Mouse (Mus musculus) E14TG2a.4 (cell line): ENCODE measurements at regions not wholly inside any gene's neighbourhood (a gene's known extent, or its start where the extent isn't known, plus 50 kb on each side); places are given as distances from the start of the nearest gene placed in this dataset.

Experiments used
- CTCF ChIP-seq: conservative IDR thresholded peaks from 2 replicates; pipeline ENCODE4 v1.5.1; 2014; ENCODE audit warnings: low read length
- POU5F1 ChIP-seq: IDR thresholded peaks from 2 replicates; pipeline ENCODE4 v1.6.1; 2014; ENCODE audit warnings: low read length, borderline replicate concordance

DNA sequence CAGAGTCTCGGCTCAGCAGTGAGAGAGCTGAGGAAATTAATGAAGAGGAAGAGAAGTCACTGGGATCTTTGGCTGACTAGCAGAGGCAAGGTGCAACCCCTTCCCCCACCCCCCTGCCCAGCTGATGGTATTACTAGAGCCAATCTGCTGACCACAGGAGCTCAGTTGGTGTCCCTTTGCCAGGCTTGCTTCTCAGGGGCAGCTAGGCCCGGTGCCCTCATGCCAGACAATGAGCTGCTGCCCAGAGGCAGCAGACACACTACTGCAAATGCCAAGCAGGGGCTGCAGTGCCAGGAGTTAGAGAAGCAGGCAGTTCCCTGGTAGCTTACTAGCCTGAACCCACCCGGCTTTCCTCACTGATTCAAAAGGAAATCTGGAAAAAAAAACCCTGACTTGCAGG, 59.1 kb upstream of the St8sia2 start:
- TF ChIP-seq CTCF = no peak
- no peak for TF ChIP-seq POU5F1
